Comparison of ENCODE assay signal across 12 mouse cellular contexts in the genomic region with DNA sequence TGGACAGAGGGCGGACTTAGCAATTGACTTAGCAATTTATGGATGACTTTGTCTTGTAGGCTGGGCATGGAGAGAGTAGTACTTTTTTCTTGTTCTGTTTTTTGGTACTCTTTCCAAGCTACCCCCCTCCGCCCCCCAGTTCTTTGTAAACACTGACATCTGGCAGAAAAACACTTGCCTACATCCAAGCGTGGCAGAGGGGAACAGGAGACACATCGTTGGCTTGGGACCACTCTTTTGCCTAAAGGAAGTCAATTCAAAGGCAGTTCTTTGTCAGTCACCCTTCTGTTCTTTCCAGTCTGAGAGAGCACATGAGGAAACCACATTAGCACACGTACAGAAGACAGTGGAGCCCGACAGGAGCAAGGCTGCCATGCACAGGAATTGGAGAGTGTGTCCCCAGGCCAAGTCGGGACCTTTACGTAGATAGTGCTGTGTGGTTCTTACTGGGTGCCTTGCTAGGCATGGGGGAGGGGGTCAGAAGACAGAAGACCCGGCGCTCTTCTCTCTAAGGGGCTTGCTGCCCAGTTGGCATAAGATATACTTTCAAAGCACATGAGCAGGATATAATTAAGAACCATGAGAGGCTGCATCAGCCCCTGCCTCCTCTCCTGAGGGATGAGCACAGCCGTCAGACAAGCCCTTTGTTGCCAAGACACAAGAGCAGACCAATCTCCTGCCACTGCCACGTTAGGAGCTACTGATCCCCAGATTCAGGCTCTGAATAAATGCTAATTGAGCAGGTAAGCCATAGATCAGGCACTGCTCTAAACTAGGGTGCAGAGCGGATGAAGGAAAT. TPM values are rescaled to one million over a fixed set of nuclear protein-coding genes. Genes with fewer than 3 reads are reported as not detected.
DNase-seq lines count a peak whose midpoint lies in the region; ATAC-seq and TF ChIP-seq lines count a peak whose summit lies in the region.
"Had no signal": no experiment of that assay in that cellular context is flagged by ENCODE, and none has a peak within 500 bp of the region (broad histone marks: within the 10 kb centered on the region; RNA-seq: fewer than 3 reads in every experiment).

No protein-coding gene starts in this region.

- H3K27ac ChIP-seq in neural tube, embryonic 11.5 days (ENCODE audit: low read depth, low read length), result no peak overlapping the region
- peak overlapping the region; percentile 65 for H3K27ac ChIP-seq in forebrain, embryonic 12.5 days
- peak overlapping the region; percentile 43 for H3K27ac ChIP-seq in hindbrain, postnatal 0 days
- H3K27ac ChIP-seq in neural tube, embryonic 15.5 days (replicated peaks), result peak overlapping the region; percentile 74
- H3K27ac ChIP-seq: left cerebral cortex, adult 2 months had no signal

- H3K4me3 ChIP-seq in neural tube, embryonic 11.5 days (ENCODE audit: low read depth, low read length), result no peak overlapping the region
- H3K4me3 ChIP-seq in forebrain, embryonic 12.5 days (replicated peaks), result no peak overlapping the region
- no peak overlapping the region for H3K4me3 ChIP-seq in hindbrain, postnatal 0 days (ENCODE audit: low read length)
- H3K4me3 ChIP-seq in neural tube, embryonic 15.5 days (replicated peaks), result no peak overlapping the region
- H3K4me3 ChIP-seq: left cerebral cortex, adult 2 months had no signal

- H3K4me1 ChIP-seq in neural tube, embryonic 11.5 days (ENCODE audit: control insufficient read depth, insufficient read depth, low read length), result peaks cover 33% of the 10 kb centered on the region
- peaks cover 58% of the 10 kb centered on the region for H3K4me1 ChIP-seq in forebrain, embryonic 12.5 days
- peaks cover 27% of the 10 kb centered on the region for H3K4me1 ChIP-seq in hindbrain, postnatal 0 days (ENCODE audit: insufficient read depth, low read length)
- H3K4me1 ChIP-seq in neural tube, embryonic 15.5 days, result peaks cover 63% of the 10 kb centered on the region

- no peak overlapping the region for H3K4me2 ChIP-seq in neural tube, embryonic 11.5 days (ENCODE audit: low read depth)
- no peak overlapping the region for H3K4me2 ChIP-seq in forebrain, embryonic 12.5 days
- H3K4me2 ChIP-seq in hindbrain, postnatal 0 days (ENCODE audit: low read depth, low read length), result peak overlapping the region; percentile 4
- H3K4me2 ChIP-seq in neural tube, embryonic 15.5 days, result peak overlapping the region; percentile 15

- WGBS in neural tube, embryonic 11.5 days, result 64% methylated on average over 13 of the region's 13 CpGs
- 64% methylated on average over 13 of the region's 13 CpGs for WGBS in forebrain, embryonic 12.5 days
- 34% methylated on average over 13 of the region's 13 CpGs for WGBS in hindbrain, postnatal 0 days
- 33% methylated on average over 13 of the region's 13 CpGs for WGBS in neural tube, embryonic 15.5 days

- no peak for ATAC-seq in neural tube, embryonic 11.5 days (ENCODE audit: insufficient read depth, low FRiP score, low TSS enrichment)
- no peak for ATAC-seq in forebrain, embryonic 12.5 days (ENCODE audit: low FRiP score)
- peak; percentile 8; the same call in 1 of the 2 replicates for ATAC-seq in hindbrain, postnatal 0 days
- ATAC-seq in neural tube, embryonic 15.5 days (ENCODE audit: low FRiP score), result no peak
- no peak for ATAC-seq in CD4-positive, CD25-positive, alpha-beta regulatory T cell, adult 4 months
- ATAC-seq: Patski had no signal

- H3K9me3 ChIP-seq in neural tube, embryonic 11.5 days (ENCODE audit: control insufficient read depth, low read length), result no peaks in the 10 kb centered on the region
- H3K9me3 ChIP-seq in forebrain, embryonic 12.5 days, result no peaks in the 10 kb centered on the region
- no peaks in the 10 kb centered on the region for H3K9me3 ChIP-seq in hindbrain, postnatal 0 days (ENCODE audit: low read length)
- no peaks in the 10 kb centered on the region for H3K9me3 ChIP-seq in neural tube, embryonic 15.5 days (replicated peaks)

- DNase-seq in neural tube, embryonic 11.5 days (ENCODE audit: low spot score), result no peak
- DNase-seq in neural tube, embryonic 10.5 days (ENCODE audit: extremely low spot score, low spot score), result no peak
- peak; percentile 78 for DNase-seq in hindbrain, postnatal 0 days (ENCODE audit: low spot score)
- no peak for DNase-seq in layer of hippocampus, postnatal 25 days (ENCODE audit: extremely low spot score in 1 of 2, low spot score in 1 of 2)
- DNase-seq in B cell, adult 2 months, result no peak
- DNase-seq: gastrocnemius, postnatal 10 days; heart, postnatal 4 days had no signal

- TF ChIP-seq CTCF in hindbrain, postnatal 0 days (IDR thresholded peaks at IDR 0.05; ENCODE audit: low read depth), result no peak

- no peaks in the 10 kb centered on the region for H3K36me3 ChIP-seq in neural tube, embryonic 11.5 days (ENCODE audit: control insufficient read depth, insufficient read depth, low read length)
- no peaks in the 10 kb centered on the region for H3K36me3 ChIP-seq in forebrain, embryonic 12.5 days (replicated peaks)
- H3K36me3 ChIP-seq in hindbrain, postnatal 0 days (ENCODE audit: insufficient read depth, low read length), result no peaks in the 10 kb centered on the region
- H3K36me3 ChIP-seq in neural tube, embryonic 15.5 days, result no peaks in the 10 kb centered on the region

- H3K27me3 ChIP-seq in neural tube, embryonic 11.5 days (ENCODE audit: control insufficient read depth, insufficient read depth, low read length), result no peaks in the 10 kb centered on the region
- no peaks in the 10 kb centered on the region for H3K27me3 ChIP-seq in forebrain, embryonic 12.5 days
- no peaks in the 10 kb centered on the region for H3K27me3 ChIP-seq in hindbrain, postnatal 0 days (ENCODE audit: insufficient read depth, low read length)
- H3K27me3 ChIP-seq in neural tube, embryonic 15.5 days (replicated peaks), result no peaks in the 10 kb centered on the region
- H3K27me3 ChIP-seq: Patski had no signal

- 0 out of 2 replicates have a peak overlapping the region, but pooled peaks have one; percentile 2 for H3K9ac ChIP-seq in neural tube, embryonic 11.5 days (ENCODE audit: low read length)
- no peak overlapping the region for H3K9ac ChIP-seq in forebrain, embryonic 12.5 days
- H3K9ac ChIP-seq in hindbrain, postnatal 0 days (replicated peaks; ENCODE audit: low read length), result no peak overlapping the region
- H3K9ac ChIP-seq in neural tube, embryonic 15.5 days (replicated peaks), result no peak overlapping the region

RNA-seq across cellular contexts. Expression of a gene that starts 7.5 kb away (rescaled TPM):
- polyA plus RNA-seq in neural tube, embryonic 11.5 days (2014; fragmentation: Nextera tagmentation; extraction: Ambion mirVana), result 10.5 and 12.1 TPM in 2 replicates
- polyA plus RNA-seq in forebrain, embryonic 12.5 days (2016; fragmentation: Nextera tagmentation; extraction: Ambion mirVana), result 16.7 and 19.4 TPM in 2 replicates
- total RNA-seq in hindbrain, postnatal 0 days (2014; rRNA removed), result 47.5 and 49.5 TPM in 2 replicates
- 26.6 and 28.1 TPM in 2 replicates for polyA plus RNA-seq in hindbrain, postnatal 0 days (2015; fragmentation: Nextera tagmentation; extraction: Ambion mirVana)
- polyA plus RNA-seq in neural tube, embryonic 15.5 days (2015; fragmentation: Nextera tagmentation; extraction: Ambion mirVana), result 22.7 and 25.8 TPM in 2 replicates
- 10 to 100 TPM; 19.2 to 26.0 TPM for polyA plus RNA-seq in CD4-positive, CD25-positive, alpha-beta regulatory T cell, adult 4 months (2017; shearing (Covaris generic))
- total RNA-seq in layer of hippocampus, postnatal 25 days (2021), result 10 to 100 TPM; 23.0 to 23.2 TPM

RNA-seq across cellular contexts. Expression of a gene that starts 38.5 kb away (rescaled TPM):
- 53.2 and 65.5 TPM in 2 replicates for polyA plus RNA-seq in neural tube, embryonic 11.5 days (2014; fragmentation: Nextera tagmentation; extraction: Ambion mirVana)
- polyA plus RNA-seq in forebrain, embryonic 12.5 days (2016; fragmentation: Nextera tagmentation; extraction: Ambion mirVana), result 34.7 and 41.6 TPM in 2 replicates
- 33.5 and 34.1 TPM in 2 replicates for total RNA-seq in hindbrain, postnatal 0 days (2014; rRNA removed)
- 49.9 and 55.6 TPM in 2 replicates for polyA plus RNA-seq in hindbrain, postnatal 0 days (2015; fragmentation: Nextera tagmentation; extraction: Ambion mirVana)
- polyA plus RNA-seq in neural tube, embryonic 15.5 days (2015; fragmentation: Nextera tagmentation; extraction: Ambion mirVana), result 32.2 and 59.5 TPM in 2 replicates
- 10 to 100 TPM; 86.5 to 98.1 TPM for polyA plus RNA-seq in CD4-positive, CD25-positive, alpha-beta regulatory T cell, adult 4 months (2017; shearing (Covaris generic))
- total RNA-seq in layer of hippocampus, postnatal 25 days (2021), result 10 to 100 TPM; 23.8 to 25.2 TPM

RNA-seq across cellular contexts. Expression of a gene that starts 38.5 kb away (rescaled TPM):
- polyA plus RNA-seq in neural tube, embryonic 11.5 days (2014; fragmentation: Nextera tagmentation; extraction: Ambion mirVana), result 4.5 and 4.9 TPM in 2 replicates
- 4.2 and 4.8 TPM in 2 replicates for polyA plus RNA-seq in forebrain, embryonic 12.5 days (2016; fragmentation: Nextera tagmentation; extraction: Ambion mirVana)
- 5.5 and 6.8 TPM in 2 replicates for total RNA-seq in hindbrain, postnatal 0 days (2014; rRNA removed)
- 2.3 and 2.8 TPM in 2 replicates for polyA plus RNA-seq in hindbrain, postnatal 0 days (2015; fragmentation: Nextera tagmentation; extraction: Ambion mirVana)
- polyA plus RNA-seq in neural tube, embryonic 15.5 days (2015; fragmentation: Nextera tagmentation; extraction: Ambion mirVana), result 4.6 and 5.5 TPM in 2 replicates
- 10 to 100 TPM in 1 of 2 experiments, 1 to 10 TPM in 1; 8.4 to 11.4 TPM for polyA plus RNA-seq in CD4-positive, CD25-positive, alpha-beta regulatory T cell, adult 4 months (2017; shearing (Covaris generic))
- 1 to 10 TPM; 6.1 to 6.9 TPM for total RNA-seq in layer of hippocampus, postnatal 25 days (2021)

RNA-seq across cellular contexts. Expression of a gene that starts 52.0 kb away (rescaled TPM):
- polyA plus RNA-seq in neural tube, embryonic 11.5 days (2014; fragmentation: Nextera tagmentation; extraction: Ambion mirVana), result 1.3 and 2.1 TPM in 2 replicates
- polyA plus RNA-seq in forebrain, embryonic 12.5 days (2016; fragmentation: Nextera tagmentation; extraction: Ambion mirVana), result 1.1 and 1.3 TPM in 2 replicates
- 0.61 and 0.73 TPM in 2 replicates for total RNA-seq in hindbrain, postnatal 0 days (2014; rRNA removed)
- polyA plus RNA-seq in hindbrain, postnatal 0 days (2015; fragmentation: Nextera tagmentation; extraction: Ambion mirVana), result 1.8 and 2.7 TPM in 2 replicates
- 2.0 and 2.4 TPM in 2 replicates for polyA plus RNA-seq in neural tube, embryonic 15.5 days (2015; fragmentation: Nextera tagmentation; extraction: Ambion mirVana)
- under 1 TPM in 1 of 2 experiments, not detected in 1; 0.94 TPM for polyA plus RNA-seq in CD4-positive, CD25-positive, alpha-beta regulatory T cell, adult 4 months (2017; shearing (Covaris generic))
- 1 to 10 TPM; 1.8 to 2.0 TPM for total RNA-seq in layer of hippocampus, postnatal 25 days (2021)

Comparison
In these comparisons a context has a peak if more than half of its experiments do, and no peak if none do; other contexts are left out.
1. H3K4me2 ChIP-seq: peak in hindbrain, postnatal 0 days (single experiment) and neural tube, embryonic 15.5 days (single experiment); none in neural tube, embryonic 11.5 days (single experiment) and forebrain, embryonic 12.5 days (single experiment).